Mouse (Mus musculus): ENCODE measurements around the gene E2f6. TPM values are rescaled to one million over a fixed set of nuclear protein-coding genes. Genes with fewer than 3 reads are reported as not detected.

The E2f6 gene
- total RNA-seq, 2 experiments from 2014 or later = 68.4 to 73.6 TPM

- no peak for ATAC-seq (replicated peaks; ENCODE audit: low FRiP score, low TSS enrichment, poor library complexity, severe bottlenecking)
These were observed 11.9 kb upstream of the E2f6 start for GRCm38 (mm10) chr12:16798894-16799293.

DNA sequence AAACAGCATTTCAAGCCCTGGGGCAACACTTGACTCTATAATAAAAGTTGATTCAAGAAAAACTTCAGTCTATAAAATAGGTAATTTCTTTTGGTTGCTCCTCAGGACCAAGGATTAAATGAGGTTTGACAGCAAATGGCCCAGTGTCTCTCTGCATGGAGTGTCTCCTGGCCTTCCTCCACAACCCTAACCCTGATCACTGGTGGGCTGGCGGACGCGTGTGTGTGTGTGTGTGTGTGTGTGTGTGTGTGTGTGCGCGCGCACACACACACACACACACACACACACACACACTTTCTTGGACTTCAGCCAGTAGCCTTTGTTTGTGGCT lies 10.9 kb upstream of the E2f6 start:
- no peak for ATAC-seq (replicated peaks; ENCODE audit: low FRiP score, low TSS enrichment, poor library complexity, severe bottlenecking)

DNA sequence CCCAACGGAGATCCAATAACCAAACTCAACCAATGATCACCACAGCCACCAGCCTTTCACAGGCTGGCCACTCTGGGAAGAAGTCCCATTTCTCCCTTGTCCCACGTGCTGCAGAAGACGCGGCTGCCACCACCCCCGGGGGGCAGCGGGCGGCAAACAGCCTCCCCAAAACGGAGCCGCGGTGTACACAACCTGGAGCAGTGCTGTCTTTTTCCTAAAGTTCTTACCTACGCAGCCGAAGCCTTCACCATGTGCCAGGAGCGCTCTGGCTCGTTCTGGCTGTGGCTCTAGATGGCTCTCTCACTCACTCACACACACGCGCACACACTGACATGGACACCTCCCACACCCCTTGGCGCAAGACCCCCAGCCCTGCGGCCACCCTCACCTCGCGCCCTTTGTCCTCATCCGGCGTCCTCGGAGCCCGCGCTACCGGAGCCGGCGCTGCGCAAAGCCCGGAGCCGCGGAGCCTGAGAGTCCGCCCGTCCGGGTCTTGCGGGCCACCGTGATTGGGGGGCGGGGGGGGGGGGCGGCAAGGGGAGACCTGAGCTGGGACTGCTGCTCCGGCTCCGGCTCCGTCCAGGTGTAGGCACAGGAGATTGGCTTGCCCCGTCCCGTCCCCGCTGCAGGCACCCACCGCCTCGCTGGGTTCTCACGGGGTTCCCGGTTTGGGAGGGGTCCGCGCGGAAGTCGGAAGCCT lies 10.4 kb upstream of the E2f6 start, which contains the start of gene Greb1:
Greb1 (minus strand) TSS at position 628 of the 700 bp plus-strand sequence.
- no peak for ATAC-seq (replicated peaks; ENCODE audit: low FRiP score, low TSS enrichment, poor library complexity, severe bottlenecking)

GRCm38 (mm10) chr12:16800959-16801315 lies 9.8 kb upstream of the E2f6 start:
- no peak for ATAC-seq (replicated peaks; ENCODE audit: low FRiP score, low TSS enrichment, poor library complexity, severe bottlenecking)

GRCm38 (mm10) chr12:16803237-16803955 lies 7.4 kb upstream of the E2f6 start:
- ATAC-seq (replicated peaks; ENCODE audit: low FRiP score, low TSS enrichment, poor library complexity, severe bottlenecking) = no peak

DNA sequence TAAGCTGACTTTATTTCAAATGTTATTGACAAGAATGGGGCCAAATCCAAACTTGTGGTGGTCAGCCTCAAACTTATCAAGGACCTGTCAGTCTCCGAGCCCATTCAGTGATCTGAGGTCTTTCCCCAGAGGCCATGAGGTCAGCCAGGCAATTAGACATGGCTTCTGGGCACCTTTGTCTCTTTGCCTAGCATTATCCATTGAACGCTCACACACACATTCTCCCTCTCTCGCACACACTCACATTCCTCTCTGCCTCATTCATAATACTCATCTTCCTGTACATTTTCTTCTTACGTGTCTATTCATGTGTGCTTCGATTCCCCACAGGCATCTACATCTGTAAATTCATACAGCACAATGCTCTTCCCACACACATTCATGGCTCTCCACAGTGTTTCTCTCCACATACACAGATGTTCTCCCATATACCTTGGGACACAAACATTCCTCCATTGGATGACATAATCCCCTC lies 6.8 kb upstream of the E2f6 start:
- no peak for ATAC-seq (replicated peaks; ENCODE audit: low FRiP score, low TSS enrichment, poor library complexity, severe bottlenecking)

DNA sequence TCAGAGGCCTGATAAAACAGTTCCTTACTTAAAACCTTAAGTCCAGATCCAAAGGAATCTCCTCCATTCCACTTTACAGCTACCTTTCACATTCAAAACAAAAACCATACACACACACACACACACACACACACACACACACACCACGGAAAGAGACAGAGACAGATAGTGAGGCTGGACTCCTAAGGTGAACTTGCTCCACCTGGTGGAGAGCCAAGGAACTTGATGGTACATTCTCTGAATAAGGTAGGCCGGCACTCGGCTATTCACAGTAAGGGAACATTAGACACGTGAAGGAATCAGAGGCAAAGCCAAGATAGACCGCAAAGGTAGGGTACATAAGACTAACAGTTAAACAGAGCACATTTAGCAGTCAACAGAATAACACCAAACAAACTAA lies 5.3 kb upstream of the E2f6 start:
- ATAC-seq (replicated peaks; ENCODE audit: low FRiP score, low TSS enrichment, poor library complexity, severe bottlenecking) = peak; percentile 90

DNA sequence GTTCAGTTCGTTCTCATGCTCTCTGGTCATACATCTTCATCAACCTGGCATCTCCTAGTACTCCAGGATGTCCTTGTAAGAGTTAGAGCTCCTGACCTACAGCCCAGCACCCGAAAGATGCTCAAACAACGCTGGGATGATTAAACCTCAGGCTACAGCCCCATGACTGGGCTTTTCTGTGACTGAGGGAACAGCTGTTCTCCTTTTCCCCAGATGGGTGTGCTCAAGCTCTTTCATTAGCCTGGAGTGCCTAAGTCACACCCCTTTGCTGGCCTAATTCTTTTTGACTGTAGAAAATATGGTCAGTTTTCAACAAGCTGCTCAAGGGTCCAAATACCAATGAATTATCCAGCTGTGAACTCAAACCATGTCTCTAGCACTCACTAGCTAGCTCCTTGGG lies 2.7 kb upstream of the E2f6 start:
- ATAC-seq (replicated peaks; ENCODE audit: low FRiP score, low TSS enrichment, poor library complexity, severe bottlenecking) = peak; percentile 70

GRCm38 (mm10) chr12:16811477-16811876 lies 714 bp downstream of the E2f6 start:
- ATAC-seq (replicated peaks; ENCODE audit: low FRiP score, low TSS enrichment, poor library complexity, severe bottlenecking) = 0 out of 2 replicates have a peak, but pooled peaks have one; percentile 3

DNA sequence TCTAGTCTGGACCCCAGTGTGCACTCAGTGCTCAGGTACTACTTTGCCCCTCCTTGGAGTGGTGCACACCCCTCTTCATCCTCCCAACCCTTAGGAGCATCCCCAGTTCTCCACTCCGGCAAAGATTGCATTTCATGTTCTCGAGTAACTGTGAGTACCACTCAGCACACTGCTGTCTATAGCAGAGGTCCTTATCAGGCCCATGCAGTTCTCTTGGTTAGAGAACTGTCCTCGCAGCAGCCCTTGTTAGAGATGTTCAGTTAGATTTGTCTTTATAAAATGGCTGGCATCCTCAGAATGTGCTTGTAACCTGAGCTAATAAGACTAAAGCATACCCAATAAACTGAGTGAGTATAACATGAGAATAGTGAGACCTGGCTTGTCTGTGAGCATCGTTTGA lies 6.4 kb downstream of the E2f6 start:
- ATAC-seq (replicated peaks; ENCODE audit: low FRiP score, low TSS enrichment, poor library complexity, severe bottlenecking) = peak; percentile 92

DNA sequence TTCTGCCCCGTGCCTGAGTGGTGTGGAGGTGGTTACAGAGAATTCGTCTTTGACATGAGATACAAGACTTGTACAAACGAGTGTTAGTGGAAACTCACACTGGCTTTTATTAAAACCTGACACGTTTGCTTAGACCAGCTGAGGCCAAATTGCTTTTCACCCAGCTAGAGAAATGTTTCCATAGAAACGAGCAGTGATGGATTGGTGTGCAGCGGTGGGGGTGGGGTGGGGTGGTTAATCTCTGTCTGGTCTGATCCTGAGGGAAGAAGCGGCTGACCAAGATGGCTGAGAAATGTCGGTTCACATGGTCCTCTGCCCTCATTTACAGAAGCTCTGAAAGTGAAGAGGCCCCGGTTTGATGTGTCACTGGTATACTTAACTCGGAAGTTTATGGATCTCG lies 7.8 kb downstream of the E2f6 start:
- ATAC-seq (replicated peaks; ENCODE audit: low FRiP score, low TSS enrichment, poor library complexity, severe bottlenecking) = no peak

GRCm38 (mm10) chr12:16820761-16821160 lies 10.0 kb downstream of the E2f6 start:
- no peak for ATAC-seq (replicated peaks; ENCODE audit: low FRiP score, low TSS enrichment, poor library complexity, severe bottlenecking)

GRCm38 (mm10) chr12:16822181-16822734 lies 11.5 kb downstream of the E2f6 start:
- no peak for ATAC-seq (replicated peaks; ENCODE audit: low FRiP score, low TSS enrichment, poor library complexity, severe bottlenecking)

DNA sequence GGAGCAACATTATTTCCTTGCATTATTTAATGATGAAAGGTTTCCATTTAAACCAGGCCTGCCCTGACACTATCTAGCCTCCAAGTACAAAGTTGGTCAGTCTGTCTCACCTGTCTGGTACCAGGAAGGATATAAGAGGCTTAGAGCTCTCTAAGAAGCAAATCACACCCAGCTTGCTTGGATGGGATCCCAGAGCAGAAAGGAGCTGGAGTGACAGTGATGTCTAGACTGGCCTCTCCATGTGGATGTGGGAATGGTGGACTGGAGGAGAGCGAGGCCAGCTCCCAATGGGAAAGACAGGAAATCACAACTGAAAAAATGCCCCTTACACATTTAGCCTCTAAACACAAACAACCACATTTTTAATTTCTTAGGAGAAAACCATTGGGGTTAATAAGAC lies 12.9 kb downstream of the E2f6 start:
- ATAC-seq (replicated peaks; ENCODE audit: low FRiP score, low TSS enrichment, poor library complexity, severe bottlenecking) = no peak

GRCm38 (mm10) chr12:16828505-16828904 lies 17.7 kb downstream of the E2f6 start:
- ATAC-seq (replicated peaks; ENCODE audit: low FRiP score, low TSS enrichment, poor library complexity, severe bottlenecking) = peak; percentile 48

GRCm38 (mm10) chr12:16829785-16830184 lies 19.0 kb downstream of the E2f6 start:
- no peak for ATAC-seq (replicated peaks; ENCODE audit: low FRiP score, low TSS enrichment, poor library complexity, severe bottlenecking)

DNA sequence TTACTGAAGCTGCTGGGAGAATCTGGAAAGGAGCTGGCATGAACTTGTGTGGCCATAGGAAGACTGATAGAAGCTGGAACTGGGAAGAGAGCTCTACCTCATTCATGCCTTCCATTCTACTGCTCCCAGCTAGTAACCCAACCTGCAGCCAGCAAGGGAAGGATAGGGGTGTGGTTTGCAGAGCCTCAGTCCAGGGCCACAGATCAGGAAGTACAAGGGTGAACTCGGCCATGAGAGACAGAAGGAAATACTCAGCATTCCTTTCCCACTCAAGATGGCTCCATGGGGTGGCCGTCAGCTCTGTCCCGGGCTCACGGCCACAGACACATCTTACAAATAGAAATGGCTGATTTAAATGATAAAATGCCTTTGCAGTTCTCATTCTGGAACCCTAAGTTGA lies 20.3 kb downstream of the E2f6 start:
- no peak for ATAC-seq (replicated peaks; ENCODE audit: low FRiP score, low TSS enrichment, poor library complexity, severe bottlenecking)

DNA sequence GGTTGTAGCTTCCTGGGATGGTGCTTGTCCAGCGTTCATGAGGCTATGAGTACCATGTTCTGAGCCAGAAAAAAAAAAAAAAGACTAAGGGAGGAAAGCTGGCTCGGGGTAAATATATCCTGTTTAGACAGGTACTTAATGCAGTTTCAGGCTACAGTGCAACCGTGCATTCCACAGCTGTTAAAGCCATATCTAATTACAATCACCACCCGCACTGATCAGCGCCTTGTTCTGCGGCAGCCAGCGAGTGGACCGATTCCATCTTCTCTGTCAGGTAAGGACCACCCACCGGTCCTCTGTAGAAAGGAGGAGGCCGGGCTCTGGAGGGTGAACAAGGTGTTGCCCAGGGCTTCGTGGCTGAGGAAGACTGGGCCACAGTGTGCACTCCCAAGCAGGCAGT lies 23.9 kb downstream of the E2f6 start:
- ATAC-seq (replicated peaks; ENCODE audit: low FRiP score, low TSS enrichment, poor library complexity, severe bottlenecking) = no peak

DNA sequence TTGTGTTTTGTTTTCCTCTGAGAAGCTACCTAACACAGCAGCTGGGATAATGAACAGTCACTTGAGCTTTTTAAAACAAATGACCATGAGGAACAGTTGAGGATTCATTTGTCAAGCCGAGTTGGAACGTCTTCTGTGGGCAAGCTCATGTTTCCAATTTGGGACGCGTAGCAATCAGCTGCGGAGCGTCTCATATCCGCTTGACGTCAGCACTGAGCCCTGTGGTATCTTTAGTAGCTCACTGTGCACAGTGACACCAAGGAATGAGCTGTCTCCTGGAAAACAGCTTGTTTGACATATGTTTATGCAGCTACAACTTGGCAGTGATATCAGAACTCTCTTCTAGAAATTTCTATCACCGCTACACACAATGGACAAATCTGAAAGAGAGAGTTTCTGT lies 25.4 kb downstream of the E2f6 start:
- ATAC-seq (replicated peaks; ENCODE audit: low FRiP score, low TSS enrichment, poor library complexity, severe bottlenecking) = no peak

DNA sequence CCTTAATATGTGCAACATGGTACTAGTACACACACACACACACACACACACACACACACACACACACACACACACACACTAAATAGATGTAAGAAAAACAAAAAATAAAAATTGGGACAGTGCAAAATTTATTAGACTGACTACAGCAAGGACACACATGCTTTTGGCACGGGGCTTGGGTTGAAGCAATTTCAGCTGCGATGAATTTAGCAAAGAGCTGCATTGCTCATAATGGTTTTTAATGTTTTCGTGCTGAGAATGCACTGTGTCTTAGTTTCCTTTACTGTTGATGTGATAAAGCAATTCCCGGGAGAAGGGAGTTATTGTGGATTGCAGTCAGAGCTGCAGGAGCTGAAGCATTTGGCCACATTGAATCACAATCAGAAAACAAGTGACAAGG lies 27.0 kb downstream of the E2f6 start:
- ATAC-seq (replicated peaks; ENCODE audit: low FRiP score, low TSS enrichment, poor library complexity, severe bottlenecking) = no peak
